Mouse (Mus musculus): ENCODE results near the gene Aptx.
A peak's percentile ranks its signal among the peaks of the same experiment; 100 is the strongest.

The Aptx gene

GRCm38 (mm10) chr4:40673526-40673925 lies 29.5 kb downstream of the Aptx start:
- DNase-seq (ENCODE audit: low read depth, low spot score): no peak

GRCm38 (mm10) chr4:40666237-40667012 lies 36.6 kb downstream of the Aptx start:
- no peak for DNase-seq (ENCODE audit: low read depth, low spot score)

- DNase-seq (ENCODE audit: low read depth, low spot score): no peak
Measured at GRCm38 (mm10) chr4:40651055-40651454, 51.9 kb downstream of the Aptx start.

- DNase-seq (ENCODE audit: low read depth, low spot score): peak; percentile 61
Measured at GRCm38 (mm10) chr4:40649111-40649510, 53.9 kb downstream of the Aptx start.

GRCm38 (mm10) chr4:40643567-40643966 lies 59.4 kb downstream of the Aptx start:
- no peak for DNase-seq (ENCODE audit: low read depth, low spot score)

- DNase-seq (ENCODE audit: low read depth, low spot score): no peak
Measured at GRCm38 (mm10) chr4:40640991-40641390, 62.0 kb downstream of the Aptx start.
